Mouse (Mus musculus): Measurements from ENCODE around the gene Tmem102. TPM values are rescaled to one million over a fixed set of nuclear protein-coding genes. Genes with fewer than 3 reads are reported as not detected.

Gene Tmem102
- total RNA-seq, 1 experiment from 2014 or later: not detected

- no peak for ATAC-seq (replicated peaks; ENCODE audit: low read depth, poor library complexity, severe bottlenecking)
Observed at GRCm38 (mm10) chr11:69760901-69761200, 44.6 kb downstream of the Tmem102 start.

- no peak for ATAC-seq (replicated peaks; ENCODE audit: low read depth, poor library complexity, severe bottlenecking)
Observed at GRCm38 (mm10) chr11:69760160-69760900, 45.1 kb downstream of the Tmem102 start.

- ATAC-seq (replicated peaks; ENCODE audit: low read depth, poor library complexity, severe bottlenecking): peak; percentile 59
Observed at GRCm38 (mm10) chr11:69758971-69759721, 46.3 kb downstream of the Tmem102 start.

GRCm38 (mm10) chr11:69758478-69758970 is 46.9 kb downstream of the Tmem102 start, which contains the start of gene Polr2a:
Gene Polr2a (minus strand): TSS chr11:69758637.
- ATAC-seq (replicated peaks; ENCODE audit: low read depth, poor library complexity, severe bottlenecking): peak; percentile 69

GRCm38 (mm10) chr11:69758090-69758456 is 47.4 kb downstream of the Tmem102 start:
- ATAC-seq (replicated peaks; ENCODE audit: low read depth, poor library complexity, severe bottlenecking): peak; percentile 51

GRCm38 (mm10) chr11:69757303-69758089 is 47.9 kb downstream of the Tmem102 start:
- ATAC-seq (replicated peaks; ENCODE audit: low read depth, poor library complexity, severe bottlenecking): peak; percentile 2; the same call in 1 of the 2 replicates

GRCm38 (mm10) chr11:69754701-69755100 is 50.7 kb downstream of the Tmem102 start:
- no peak for ATAC-seq (replicated peaks; ENCODE audit: low read depth, poor library complexity, severe bottlenecking)

- ATAC-seq (replicated peaks; ENCODE audit: low read depth, poor library complexity, severe bottlenecking): no peak
Observed at GRCm38 (mm10) chr11:69754233-69754632, 51.2 kb downstream of the Tmem102 start.

Other genes with a start within 250 kb of the Tmem102 start
- 0.55 TPM in 1 of 2 replicates, not detected in the other for gene Efnb3, start 245.4 kb downstream of the Tmem102 start, total RNA-seq (2017)
- 5.0 and 8.0 TPM in 2 replicates for gene Wrap53, start 225.4 kb downstream of the Tmem102 start, total RNA-seq (2017)
- 78.8 and 104 TPM in 2 replicates for gene Trp53, start 225.3 kb downstream of the Tmem102 start, total RNA-seq (2017)
- gene Atp1b2, start 199.7 kb downstream of the Tmem102 start, total RNA-seq (2017): 16.9 and 26.2 TPM in 2 replicates
- gene Shbg, start 187.7 kb downstream of the Tmem102 start, total RNA-seq (2017): not detected in 2 replicates
- gene Sat2, start 183.6 kb downstream of the Tmem102 start, total RNA-seq (2017): not detected in 2 replicates
- 38.9 and 44.1 TPM in 2 replicates for gene Fxr2, start 172.6 kb downstream of the Tmem102 start, total RNA-seq (2017)
- 0.87 TPM in 1 of 2 replicates, not detected in the other for gene Sox15, start 150.3 kb downstream of the Tmem102 start, total RNA-seq (2017)
- gene Mpdu1, start 143.0 kb downstream of the Tmem102 start, total RNA-seq (2017): 51.8 and 56.8 TPM in 2 replicates
- gene Cd68, start 139.5 kb downstream of the Tmem102 start, total RNA-seq (2017): 11.0 and 29.0 TPM in 2 replicates
- 895 and 933 TPM in 2 replicates for gene Eif4a1, start 133.2 kb downstream of the Tmem102 start, total RNA-seq (2017)
- gene Senp3, start 123.5 kb downstream of the Tmem102 start, total RNA-seq (2017): 75.7 and 92.7 TPM in 2 replicates
- gene Tnfsf13, start 119.8 kb downstream of the Tmem102 start, total RNA-seq (2017): 7.7 and 11.1 TPM in 2 replicates
- gene Tnfsf12, start 109.8 kb downstream of the Tmem102 start, total RNA-seq (2017): not detected in 2 replicates
- gene Tnfsfm13, start 109.5 kb downstream of the Tmem102 start, total RNA-seq (2017): 2.1 and 3.0 TPM in 2 replicates
- 59.3 and 132 TPM in 2 replicates for gene Polr2a, start 47.0 kb downstream of the Tmem102 start, total RNA-seq (2017)
- not detected in 2 replicates for gene Slc35g3, start 43.7 kb downstream of the Tmem102 start, total RNA-seq (2017)
- 2.2 and 2.6 TPM in 2 replicates for gene Zbtb4, start 39.7 kb downstream of the Tmem102 start, total RNA-seq (2017)
- 0.27 and 1.5 TPM in 2 replicates for gene Chrnb1, start 9.7 kb downstream of the Tmem102 start, total RNA-seq (2017)
- 2.5 TPM in 1 of 2 replicates, not detected in the other for gene Fgf11, start 3.8 kb downstream of the Tmem102 start, total RNA-seq (2017)
- not detected in 2 replicates for gene Gm39566, start 9.7 kb upstream of the Tmem102 start, total RNA-seq (2017)
- gene Spem2, start 12.8 kb upstream of the Tmem102 start, total RNA-seq (2017): not detected in 2 replicates
- gene Spem1, start 16.6 kb upstream of the Tmem102 start, total RNA-seq (2017): not detected in 2 replicates
- gene Nlgn2, start 32.2 kb upstream of the Tmem102 start, total RNA-seq (2017): 6.5 and 8.6 TPM in 2 replicates
- gene Tmem256, start 32.9 kb upstream of the Tmem102 start, total RNA-seq (2017): 245 and 258 TPM in 2 replicates
- 24.6 and 31.0 TPM in 2 replicates for gene Plscr3, start 40.8 kb upstream of the Tmem102 start, total RNA-seq (2017)
- not detected in 2 replicates for gene Tnk1, start 53.1 kb upstream of the Tmem102 start, total RNA-seq (2017)
- gene Tmem95, start 72.4 kb upstream of the Tmem102 start, total RNA-seq (2017): not detected in 2 replicates
- gene Kctd11, start 75.8 kb upstream of the Tmem102 start, total RNA-seq (2017): 0.39 and 0.50 TPM in 2 replicates
- 73.1 and 81.7 TPM in 2 replicates for gene Acap1, start 89.9 kb upstream of the Tmem102 start, total RNA-seq (2017)
- gene 2810408A11Rik, start 95.4 kb upstream of the Tmem102 start, total RNA-seq (2017): 5.5 and 5.9 TPM in 2 replicates
- 26.9 and 32.3 TPM in 2 replicates for gene Neurl4, start 95.4 kb upstream of the Tmem102 start, total RNA-seq (2017)
- gene Gps2, start 108.3 kb upstream of the Tmem102 start, total RNA-seq (2017): 42.0 and 78.8 TPM in 2 replicates
- gene Eif5a, start 116.3 kb upstream of the Tmem102 start, total RNA-seq (2017): 854 and 864 TPM in 2 replicates
- not detected in 2 replicates for gene Ybx2, start 130.2 kb upstream of the Tmem102 start, total RNA-seq (2017)
- gene Slc2a4, start 142.6 kb upstream of the Tmem102 start, total RNA-seq (2017): 0.78 TPM in 1 of 2 replicates, not detected in the other
- not detected in 2 replicates for gene Cldn7, start 159.2 kb upstream of the Tmem102 start, total RNA-seq (2017)
- 22.1 and 47.1 TPM in 2 replicates for gene Ctdnep1, start 175.5 kb upstream of the Tmem102 start, total RNA-seq (2017)
- gene Elp5, start 176.9 kb upstream of the Tmem102 start, total RNA-seq (2017): 41.2 and 47.0 TPM in 2 replicates
- gene Gabarap, start 185.5 kb upstream of the Tmem102 start, total RNA-seq (2017): 163 and 255 TPM in 2 replicates
- gene Phf23, start 190.2 kb upstream of the Tmem102 start, total RNA-seq (2017): 40.9 and 59.2 TPM in 2 replicates
- gene Dvl2, start 195.0 kb upstream of the Tmem102 start, total RNA-seq (2017): 12.6 and 13.1 TPM in 2 replicates
- 43.7 and 46.0 TPM in 2 replicates for gene Acadvl, start 209.8 kb upstream of the Tmem102 start, total RNA-seq (2017)
- gene Dlg4, start 211.3 kb upstream of the Tmem102 start, total RNA-seq (2017): 3.0 and 5.2 TPM in 2 replicates
- gene Asgr1, start 248.5 kb upstream of the Tmem102 start, total RNA-seq (2017): 0.82 TPM in 1 of 2 replicates, not detected in the other